Mouse (Mus musculus) CH12.LX (cell line): ENCODE measurements at regions not wholly inside any gene's neighbourhood (a gene's known extent, or its start where the extent isn't known, plus 50 kb on each side); places are given as distances from the start of the nearest gene placed in this dataset.

Experiments used
- DNase-seq: peaks from one replicate; pipeline ENCODE4 v3.0.0-alpha.2; 2013; ENCODE audit errors: extremely low read depth
- H3K27ac ChIP-seq: 2 replicates; pipeline ENCODE4 v1.5.1; 2012; ENCODE audit warnings: low read depth, mild to moderate bottlenecking, control low read depth, moderate library complexity; ENCODE audit not compliant: insufficient read depth
- H3K27me3 ChIP-seq: replicated peaks from 2 replicates; pipeline ENCODE3; 2012; ENCODE audit warnings: inconsistent platforms
- H3K36me3 ChIP-seq, 2 experiments: replicated peaks in 1 of 2; 2 replicates each; pipeline versions ENCODE3 to v1.6.1; 2012; ENCODE audit warnings: inconsistent platforms in 1 of 2, low read length in 1 of 2, mild to moderate bottlenecking in 1 of 2, mixed read lengths in 1 of 2, moderate library complexity in 1 of 2; ENCODE audit not compliant: control insufficient read depth in 1 of 2, insufficient read depth in 1 of 2
- H3K4me1 ChIP-seq, 2 experiments: 2 replicates each; pipeline ENCODE4 v1.6.1; 2012; ENCODE audit warnings: inconsistent platforms in 1 of 2, moderate library complexity in 1 of 2; ENCODE audit not compliant: insufficient read depth in 2 of 2, control insufficient read depth in 1 of 2
- H3K4me2 ChIP-seq: 2 replicates; pipeline ENCODE4 v1.6.1; 2012; ENCODE audit warnings: low read depth, mild to moderate bottlenecking, control low read depth; ENCODE audit not compliant: poor library complexity, insufficient read depth, severe bottlenecking
- H3K4me3 ChIP-seq, 3 experiments: fragments of 150-350 bp in 1 of 3; sonication (generic) in 1 of 3; replicated peaks in 1 of 3; 2 replicates each; pipeline versions ENCODE3 to v1.5.1; 2011 to 2012; ENCODE audit warnings: low read depth in 2 of 3, low read length in 2 of 3, mild to moderate bottlenecking in 2 of 3, moderate library complexity in 2 of 3, control low read depth in 1 of 3, improper control_type of control experiment in 1 of 3, inconsistent platforms in 1 of 3, mixed read lengths in 1 of 3; ENCODE audit not compliant: poor library complexity in 1 of 3
- H3K79me2 ChIP-seq: replicated peaks from 2 replicates; pipeline ENCODE4 v1.6.1; 2012; ENCODE audit warnings: mild to moderate bottlenecking, moderate library complexity; ENCODE audit not compliant: control insufficient read depth, poor library complexity, insufficient read depth, severe bottlenecking; ENCODE audit errors: extremely low read depth
- H3K9ac ChIP-seq: 2 replicates; pipeline ENCODE4 v1.6.1; 2012; ENCODE audit warnings: low read depth, mild to moderate bottlenecking, control low read depth, moderate library complexity; ENCODE audit not compliant: insufficient read depth
- H3K9me3 ChIP-seq: replicated peaks from 2 replicates; pipeline ENCODE3; 2012; ENCODE audit warnings: low read length, inconsistent platforms, mixed read lengths
- CHD2 ChIP-seq: IDR thresholded peaks from 2 replicates; pipeline ENCODE4 v1.6.1; 2011; ENCODE audit warnings: low read length, improper control_type of control experiment
- CTCF ChIP-seq, 2 experiments: IDR thresholded peaks in 1 of 2; conservative IDR thresholded peaks in 1 of 2; 2 replicates each; pipeline ENCODE4 v1.5.1; 2011 to 2012; ENCODE audit warnings: low read depth in 2 of 2, low read length in 2 of 2, improper control_type of control experiment in 1 of 2, inconsistent platforms in 1 of 2, mild to moderate bottlenecking in 1 of 2, moderate library complexity in 1 of 2
- E2F4 ChIP-seq: IDR thresholded peaks from 2 replicates; pipeline ENCODE4 v1.6.1; 2011; ENCODE audit warnings: low read depth, low read length, improper control_type of control experiment; ENCODE audit not compliant: insufficient replicate concordance
- ELF1 ChIP-seq: IDR thresholded peaks from 2 replicates; pipeline ENCODE4 v1.6.1; 2014; ENCODE audit warnings: low read depth, mild to moderate bottlenecking, inconsistent platforms, low read length, improper control_type of control experiment
- ETS1 ChIP-seq: conservative IDR thresholded peaks from 2 replicates; pipeline ENCODE4 v1.6.1; 2012; ENCODE audit warnings: low read depth, mild to moderate bottlenecking, inconsistent platforms, low read length, improper control_type of control experiment, moderate library complexity
- HCFC1 ChIP-seq: IDR thresholded peaks from 2 replicates; pipeline ENCODE4 v1.6.1; 2012; ENCODE audit warnings: low read depth, mild to moderate bottlenecking, inconsistent platforms, low read length, improper control_type of control experiment
- IRF4 ChIP-seq: IDR thresholded peaks from 2 replicates; pipeline ENCODE4 v1.6.1; 2014; ENCODE audit warnings: low read depth, mild to moderate bottlenecking, inconsistent platforms, low read length, improper control_type of control experiment
- JUN ChIP-seq: IDR thresholded peaks from 2 replicates; pipeline ENCODE4 v1.6.1; 2011; ENCODE audit warnings: low read depth, mild to moderate bottlenecking, low read length, improper control_type of control experiment, moderate library complexity; ENCODE audit not compliant: insufficient read depth
- MAX ChIP-seq: IDR thresholded peaks from 2 replicates; pipeline ENCODE4 v1.6.1; 2011; ENCODE audit warnings: low read length, improper control_type of control experiment
- MXI1 ChIP-seq: IDR thresholded peaks from 2 replicates; pipeline ENCODE4 v1.6.1; 2011; ENCODE audit warnings: mild to moderate bottlenecking, low read depth, low read length, improper control_type of control experiment
- NELFE ChIP-seq: IDR thresholded peaks from 2 replicates; pipeline ENCODE4 v1.6.1; 2011; ENCODE audit warnings: low read depth, low read length, improper control_type of control experiment
- POLR2A ChIP-seq: IDR thresholded peaks from 2 replicates; pipeline ENCODE4 v1.6.1; 2011; ENCODE audit warnings: low read depth, mild to moderate bottlenecking, improper control_type of control experiment, low read length
- POLR2AphosphoS2 ChIP-seq: IDR thresholded peaks from 2 replicates; pipeline ENCODE4 v1.6.1; 2011; ENCODE audit warnings: low read depth, low read length, improper control_type of control experiment
- RAD21 ChIP-seq: IDR thresholded peaks from 2 replicates; pipeline ENCODE4 v1.6.1; 2011; ENCODE audit warnings: low read depth, mild to moderate bottlenecking, low read length, improper control_type of control experiment, moderate library complexity
- SMC3 ChIP-seq: IDR thresholded peaks from 2 replicates; pipeline ENCODE4 v1.6.1; 2011; ENCODE audit warnings: low read depth, low read length, improper control_type of control experiment
- TCF12 ChIP-seq: IDR thresholded peaks from 2 replicates; pipeline ENCODE4 v1.6.1; 2014; ENCODE audit warnings: low read depth, mild to moderate bottlenecking, inconsistent platforms, low read length, improper control_type of control experiment
- USF1 ChIP-seq: IDR thresholded peaks from 2 replicates; pipeline ENCODE4 v1.6.1; 2014; ENCODE audit warnings: low read depth, mild to moderate bottlenecking, inconsistent platforms, low read length, improper control_type of control experiment
- USF2 ChIP-seq: conservative IDR thresholded peaks from 2 replicates; pipeline ENCODE4 v1.6.1; 2011; ENCODE audit warnings: low read depth, low read length, improper control_type of control experiment
- dilution Hi-C: fragments of 300-500 bp; cut with MboI; formaldehyde crosslinking; loops from 2 replicates; pipeline ENCODE4 v1.14.3; 2020; ENCODE audit warnings: low sequenced_read_pairs; ENCODE audit not compliant: extremely low pct_unique_long_range_greater_than_20kb, extremely low pct_ligation_motif_present
- in situ Hi-C: fragments of 300-500 bp; cut with MboI; formaldehyde crosslinking; loops from 3 replicates; pipeline ENCODE4 v1.14.3; 2019; ENCODE audit warnings: low sequenced_read_pairs, low pct_ligation_motif_present, low pct_unique_long_range_greater_than_20kb, mixed read lengths

GRCm38 (mm10) chr11:32889248-32889647 lies 64.8 kb upstream of the Smim23 start:
- H3K36me3 ChIP-seq, result no peaks in the 10 kb centered on the region
- peaks cover 3 to 10% of the 10 kb centered on the region in 2 experiments; a peak in 3 of 4 replicates for H3K4me1 ChIP-seq
- in situ Hi-C loops, result no loop called here
- no peak overlapping the region for H3K27ac ChIP-seq
- dilution Hi-C loops, result no loop called here
- peaks cover 7% of the 10 kb centered on the region for H3K27me3 ChIP-seq
- H3K9me3 ChIP-seq, result no peaks in the 10 kb centered on the region
- no peak overlapping the region for H3K4me3 ChIP-seq
- H3K9ac ChIP-seq, result no peak overlapping the region
- no peak overlapping the region for H3K4me2 ChIP-seq
- no peaks in the 10 kb centered on the region for H3K79me2 ChIP-seq
- TF ChIP-seq USF2, result no peak
- DNase-seq, result no peak

- Histone ChIP-seq H3K9me3 (no peaks in the 10 kb centered on the region), H3K9ac (peak overlapping the region; percentile 8; the same call in 1 of the 2 replicates), H3K4me2 (peak overlapping the region; percentile 73), H3K36me3 (no peaks in the 10 kb centered on the region), H3K27me3 (peaks cover 6% of the 10 kb centered on the region)
- in situ Hi-C loops, result no loop called here
- DNase-seq, result peak; percentile 42
- TF ChIP-seq HCFC1 (peak; percentile 58), MAX (0 out of 2 replicates have a peak, but pooled peaks have one; percentile 43), JUN (no peak), RAD21 (no peak), TCF12 (peak; percentile 48; the same call in 1 of the 2 replicates), CHD2 (peak; percentile 54; the same call in 1 of the 2 replicates), ELF1 (peak; percentile 86), CTCF (conservative IDR thresholded peaks at IDR 0.05 in 1 of 2, IDR thresholded peaks at IDR 0.05 in 1 of 2; ENCODE audit: low read depth in 2 of 2, low read length in 2 of 2) (peak in 1 of 2 experiments; percentile 49; a peak in 2 of 4 replicates), NELFE (0 out of 2 replicates have a peak, but pooled peaks have one; percentile 46), POLR2A (peak; percentile 57), POLR2AphosphoS2 (no peak), USF2 (no peak)
- TF ChIP-seq, all 38 proteins: peak for 8
- no peaks in the 10 kb centered on the region for H3K79me2 ChIP-seq
- dilution Hi-C loops, result no loop called here
- H3K4me3 ChIP-seq, result peak overlapping the region in 2 of 3 experiments; percentile 17 to 25
- no peak overlapping the region for H3K27ac ChIP-seq
- H3K4me1 ChIP-seq, result peaks cover 0 to 5% of the 10 kb centered on the region in 2 experiments; a peak in 2 of 4 replicates
Measured at GRCm38 (mm10) chr11:32884744-32885143, 60.3 kb upstream of the Smim23 start.

GRCm38 (mm10) chr11:32883062-32883852 lies 58.9 kb upstream of the Smim23 start:
- peaks cover 6% of the 10 kb centered on the region for H3K27me3 ChIP-seq
- no peak for DNase-seq
- peaks cover 0 to 5% of the 10 kb centered on the region in 2 experiments; a peak in 2 of 4 replicates for H3K4me1 ChIP-seq
- in situ Hi-C loops, result no loop called here
- no peaks in the 10 kb centered on the region for H3K79me2 ChIP-seq
- no peak overlapping the region for H3K27ac ChIP-seq
- dilution Hi-C loops, result no loop called here
- H3K36me3 ChIP-seq, result no peaks in the 10 kb centered on the region
- no peak overlapping the region for H3K4me2 ChIP-seq
- H3K9ac ChIP-seq, result no peak overlapping the region
- peaks cover 6% of the 10 kb centered on the region for H3K9me3 ChIP-seq
- no peak for TF ChIP-seq NELFE
- no peak for TF ChIP-seq IRF4
- TF ChIP-seq E2F4, result no peak
- TF ChIP-seq ELF1, result no peak
- no peak for TF ChIP-seq ETS1
- TF ChIP-seq SMC3, result no peak
- TF ChIP-seq MXI1, result no peak
- no peak for TF ChIP-seq POLR2AphosphoS2
- no peak for TF ChIP-seq USF1
- H3K4me3 ChIP-seq, result no peak overlapping the region
